Mouse (Mus musculus): ENCODE measurements around the gene Mpc1.

GRCm38 (mm10) chr17:8311751-8312150 lies 29.0 kb downstream of the Mpc1 start:
- no peak for TF ChIP-seq E2F4 (IDR thresholded peaks at IDR 0.05; ENCODE audit: insufficient replicate concordance, low read depth, low read length)
- TF ChIP-seq CTCF (conservative IDR thresholded peaks at IDR 0.05 in 1 of 2, IDR thresholded peaks at IDR 0.05 in 1 of 2; ENCODE audit: low read depth in 2 of 2, low read length in 2 of 2), result no peak
- TF ChIP-seq HCFC1 (IDR thresholded peaks at IDR 0.05; ENCODE audit: low read depth, low read length), result no peak
- TF ChIP-seq CHD2 (IDR thresholded peaks at IDR 0.05; ENCODE audit: low read length), result no peak

Measured in CH12.LX (cell line).